Mouse (Mus musculus) testis, adult 2 months (tissue): ENCODE results near the gene Sh2d4b. TPM values are rescaled to one million over a fixed set of nuclear protein-coding genes. Genes with fewer than 3 reads are reported as not detected.

Experiments
- H3K27ac ChIP-seq: fragments of 200-500 bp; 2 replicates; pipeline ENCODE4 v1.5.1; 2012; ENCODE audit warnings: low read depth, low read length; ENCODE audit not compliant: control insufficient read depth, insufficient read depth
- H3K27me3 ChIP-seq: fragments of 200-500 bp; 2 replicates; pipeline ENCODE4 v1.6.1; 2012; ENCODE audit warnings: mild to moderate bottlenecking, low read length, moderate library complexity; ENCODE audit not compliant: control insufficient read depth, insufficient read depth
- H3K36me3 ChIP-seq: fragments of 200-500 bp; 2 replicates; pipeline ENCODE4 v1.6.1; 2012; ENCODE audit warnings: mild to moderate bottlenecking, low read length; ENCODE audit not compliant: control insufficient read depth, insufficient read depth
- H3K4me1 ChIP-seq: fragments of 200-500 bp; 2 replicates; pipeline ENCODE4 v1.6.1; 2012; ENCODE audit warnings: low read length; ENCODE audit not compliant: control insufficient read depth, insufficient read depth
- H3K4me3 ChIP-seq: fragments of 200-500 bp; 2 replicates; pipeline ENCODE4 v1.5.1; 2012; ENCODE audit warnings: low read depth, mild to moderate bottlenecking, low read length, moderate library complexity, mixed read lengths; ENCODE audit not compliant: control insufficient read depth
- CTCF ChIP-seq: fragments of 200-500 bp; IDR thresholded peaks from 2 replicates; pipeline ENCODE4 v1.5.1; 2012; ENCODE audit warnings: low read depth, mild to moderate bottlenecking, inconsistent platforms, low read length, moderate library complexity; ENCODE audit not compliant: control insufficient read depth, insufficient read depth, insufficient replicate concordance
- POLR2A ChIP-seq: fragments of 200-500 bp; IDR thresholded peaks from 2 replicates; pipeline ENCODE4 v1.6.1; 2012; ENCODE audit warnings: low read depth, mild to moderate bottlenecking, inconsistent platforms, low read length, moderate library complexity; ENCODE audit not compliant: control insufficient read depth
- polyA plus RNA-seq: library from polyadenylated mRNA; depleted of rRNA; stranded (reverse); fragments of >200 nt; gene quantifications from 2 replicates; pipeline ENCODE4 v1.2.3, GENCODE M21; 2012

Sh2d4b gene
- polyA plus RNA-seq, 1 experiment = 1.1 TPM

DNA sequence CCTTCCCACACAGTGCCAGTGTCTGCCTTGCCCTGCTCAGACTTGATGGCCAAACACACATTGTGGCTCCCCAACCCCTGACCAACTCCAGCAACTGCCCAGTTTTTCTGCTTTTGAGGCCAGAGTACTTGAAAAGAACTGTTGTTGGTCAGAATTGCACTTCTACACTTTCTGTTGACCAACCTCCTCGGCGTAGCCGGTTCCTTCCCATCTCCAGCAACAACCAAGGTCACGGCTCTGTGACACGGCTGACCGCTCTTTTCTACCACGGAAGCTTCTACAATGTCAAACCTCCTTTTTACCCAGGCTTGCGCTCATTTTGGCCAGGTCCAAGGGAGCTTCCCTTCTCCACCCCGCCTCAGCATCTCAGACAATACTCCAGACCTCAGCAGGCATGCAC is 39.2 kb upstream of the Sh2d4b start:
- no peak overlapping the region for H3K27ac ChIP-seq
- TF ChIP-seq POLR2A (no peak), CTCF (no peak)
- no peaks in the 10 kb centered on the region for H3K27me3 ChIP-seq
- H3K4me3 ChIP-seq = no peak overlapping the region
- H3K4me1 ChIP-seq = no peaks in the 10 kb centered on the region
- H3K36me3 ChIP-seq = no peaks in the 10 kb centered on the region

DNA sequence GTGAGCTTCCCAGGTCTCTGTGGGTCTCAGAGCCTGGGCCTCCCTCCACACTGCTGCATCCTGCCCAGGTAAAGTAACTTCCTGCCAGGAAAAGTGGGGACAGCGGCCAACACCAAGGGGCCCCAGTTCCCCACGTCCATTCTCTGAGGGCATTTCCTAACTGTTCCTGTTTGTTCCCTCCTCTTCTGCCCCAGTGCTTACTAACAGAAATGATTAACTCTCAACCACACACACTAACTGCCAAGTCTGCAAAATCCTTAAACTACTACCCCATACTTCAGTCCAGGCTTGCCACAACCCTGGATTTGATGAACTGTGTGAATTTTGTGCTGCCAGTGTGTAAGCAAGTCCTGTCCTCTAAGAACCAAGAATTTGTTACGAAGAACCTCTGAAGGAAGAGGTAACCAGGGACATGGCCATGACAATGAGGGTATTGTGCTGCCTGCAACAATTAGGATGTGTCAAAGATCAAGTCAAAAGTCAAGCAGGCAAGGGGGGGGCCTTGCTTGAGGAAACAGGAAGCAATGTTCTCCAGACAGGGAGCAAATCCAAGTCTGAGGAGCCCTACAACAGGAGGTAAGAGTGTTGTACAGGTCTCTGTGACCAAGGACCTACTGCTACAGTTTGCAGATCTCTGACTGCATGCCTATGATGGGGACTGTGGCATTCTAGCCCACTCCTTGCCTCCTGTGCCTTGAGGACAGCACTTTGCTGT is 38.2 kb upstream of the Sh2d4b start:
- no peak overlapping the region for H3K27ac ChIP-seq
- TF ChIP-seq CTCF = no peak
- TF ChIP-seq POLR2A = no peak
- H3K4me1 ChIP-seq = no peaks in the 10 kb centered on the region
- no peak overlapping the region for H3K4me3 ChIP-seq
- no peaks in the 10 kb centered on the region for H3K36me3 ChIP-seq
- H3K27me3 ChIP-seq = no peaks in the 10 kb centered on the region

DNA sequence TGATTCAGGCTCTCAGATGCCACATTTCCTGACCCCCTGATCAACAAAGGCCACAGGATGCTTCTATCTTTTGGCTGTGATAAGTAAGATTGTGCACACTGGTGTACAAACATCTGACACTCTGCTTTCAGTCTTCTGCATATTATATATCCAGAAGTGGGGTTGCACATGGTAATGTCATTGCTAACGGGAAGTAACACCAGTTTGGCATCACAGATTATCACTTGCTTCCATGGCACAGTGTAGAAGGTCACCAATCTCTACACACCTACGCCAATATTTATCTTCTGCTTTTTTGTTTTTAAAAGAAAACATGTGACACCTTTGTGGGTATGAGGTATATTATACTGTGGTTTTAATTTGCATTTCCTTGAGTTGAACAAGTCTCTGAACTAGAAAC is 36.9 kb upstream of the Sh2d4b start:
- Histone ChIP-seq H3K27me3 (no peaks in the 10 kb centered on the region), H3K36me3 (no peaks in the 10 kb centered on the region)

DNA sequence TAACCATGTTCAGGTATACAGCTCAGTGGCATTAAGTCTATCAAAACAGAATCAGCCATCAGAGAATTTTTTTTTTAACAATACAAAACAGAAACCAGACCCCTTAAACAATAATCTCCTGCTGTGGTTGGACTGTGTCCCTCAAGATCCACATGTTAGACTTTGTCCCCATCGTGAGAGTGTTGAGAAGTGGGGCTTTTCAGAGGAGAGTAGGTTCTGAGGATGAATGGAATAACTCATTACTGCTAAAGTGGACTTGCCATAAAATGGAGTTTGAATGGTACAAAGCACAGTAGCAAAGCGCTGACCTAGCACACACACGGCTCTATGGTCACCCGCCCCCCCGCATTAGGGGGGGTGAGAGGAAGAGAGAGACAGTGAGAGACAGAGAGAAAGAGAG is 35.8 kb upstream of the Sh2d4b start:
- TF ChIP-seq CTCF (no peak), POLR2A (no peak)
- Histone ChIP-seq H3K27me3 (no peaks in the 10 kb centered on the region), H3K27ac (no peak overlapping the region), H3K36me3 (no peaks in the 10 kb centered on the region), H3K4me3 (no peak overlapping the region), H3K4me1 (no peaks in the 10 kb centered on the region)

More for the DNA sequence above, 36.9 kb upstream of the Sh2d4b start:
- H3K4me1 ChIP-seq = no peaks in the 10 kb centered on the region
- no peak for TF ChIP-seq CTCF
- TF ChIP-seq POLR2A = no peak
- no peak overlapping the region for H3K4me3 ChIP-seq
- H3K27ac ChIP-seq = no peak overlapping the region

DNA sequence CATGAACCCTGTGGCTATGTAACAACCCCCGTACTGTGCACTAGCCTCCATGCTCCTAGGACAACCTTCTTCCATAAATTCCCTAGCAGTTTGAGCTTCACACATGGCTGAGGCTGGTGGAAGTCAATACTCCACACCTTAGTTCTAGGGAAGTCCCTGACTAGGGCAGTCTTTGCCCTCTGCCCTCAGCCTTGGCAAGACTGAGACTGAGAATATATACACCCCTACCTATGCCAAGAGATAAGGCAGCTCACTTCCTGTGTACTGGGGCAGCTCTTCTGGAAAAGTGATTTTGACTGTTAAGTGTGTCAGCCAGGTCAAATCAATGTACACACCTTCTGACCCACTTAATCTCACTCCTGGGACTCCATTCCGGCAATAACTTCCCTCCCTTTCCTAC is 34.0 kb upstream of the Sh2d4b start:
- H3K27ac ChIP-seq = no peak overlapping the region

DNA sequence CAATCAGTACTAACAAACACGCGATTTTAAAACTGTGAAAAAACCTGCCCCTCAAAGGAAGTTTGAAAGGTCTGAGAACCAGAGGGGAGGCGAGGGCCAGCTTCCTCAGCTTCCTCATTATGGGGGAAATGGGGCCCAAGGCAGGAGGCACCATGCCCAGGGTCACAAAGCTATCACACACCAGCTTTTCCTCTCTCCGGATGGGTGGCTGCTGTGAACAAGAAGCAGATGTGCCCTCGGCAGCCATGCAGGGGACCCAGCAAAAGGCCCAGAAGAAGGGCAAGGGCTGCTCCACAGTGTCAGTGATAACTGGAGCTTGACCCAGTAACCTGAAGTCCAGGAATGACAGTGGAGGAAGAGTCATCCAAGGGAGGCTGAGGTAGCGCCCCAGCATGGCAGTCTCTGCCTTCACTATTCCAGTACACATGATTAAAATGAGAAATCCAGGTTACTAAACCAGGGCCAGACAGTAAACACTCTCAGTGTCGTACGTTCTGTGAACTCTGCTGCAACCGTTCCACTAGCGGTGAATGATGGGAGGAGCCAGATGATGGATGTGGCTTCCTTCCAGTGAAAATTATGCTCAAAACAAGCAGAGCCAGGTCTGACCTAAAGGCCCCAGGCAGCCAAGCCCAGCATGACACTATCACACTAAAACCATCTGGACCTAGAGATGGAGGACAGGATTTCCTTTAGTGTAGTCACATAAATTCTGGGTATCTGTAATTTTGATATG is 31.5 kb upstream of the Sh2d4b start:
- Histone ChIP-seq H3K4me3 (no peak overlapping the region), H3K27ac (no peak overlapping the region), H3K4me1 (no peaks in the 10 kb centered on the region), H3K36me3 (no peaks in the 10 kb centered on the region), H3K27me3 (no peaks in the 10 kb centered on the region)
- TF ChIP-seq CTCF (no peak), POLR2A (no peak)

More for the DNA sequence above, 34.0 kb upstream of the Sh2d4b start:
- Histone ChIP-seq H3K36me3 (no peaks in the 10 kb centered on the region), H3K4me3 (no peak overlapping the region), H3K4me1 (no peaks in the 10 kb centered on the region), H3K27me3 (no peaks in the 10 kb centered on the region)
- TF ChIP-seq POLR2A (no peak), CTCF (no peak)

DNA sequence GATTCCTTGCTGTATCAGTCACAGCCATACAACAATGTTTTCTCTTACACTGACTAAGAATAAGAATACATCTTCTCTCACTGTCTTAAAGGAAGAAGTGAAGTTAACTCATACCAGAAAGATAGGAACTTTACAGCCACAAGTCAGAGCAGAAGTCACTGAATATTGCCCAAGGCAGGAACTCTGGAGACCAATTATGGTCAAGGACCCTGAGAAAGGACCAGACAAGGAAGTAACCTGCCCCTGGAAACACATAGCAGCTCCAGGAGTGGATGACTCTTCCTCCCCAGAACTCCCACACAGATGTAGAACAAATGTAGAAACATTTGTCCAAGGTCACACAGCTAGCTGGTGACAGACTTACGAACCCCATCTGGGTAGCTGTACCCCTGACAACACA is 28.2 kb upstream of the Sh2d4b start:
- Histone ChIP-seq H3K27ac (no peak overlapping the region), H3K4me3 (no peak overlapping the region), H3K36me3 (no peaks in the 10 kb centered on the region), H3K4me1 (no peaks in the 10 kb centered on the region), H3K27me3 (no peaks in the 10 kb centered on the region)
- TF ChIP-seq CTCF (no peak), POLR2A (no peak)
